Mouse (Mus musculus) heart, postnatal 0 days (tissue): ENCODE data around the gene Tmpo. TPM values are rescaled to one million over a fixed set of nuclear protein-coding genes. Genes with fewer than 3 reads are reported as not detected.

Experiments
- ATAC-seq: fragments of 200-750 bp; cut with Nextera tagmentation; 2 replicates; pipeline ENCODE4 v1.8.0; 2017; ENCODE audit warnings: low read depth, moderate number of reproducible peaks, moderate library complexity; ENCODE audit not compliant: insufficient read depth
- DNase-seq: peaks from one replicate; pipeline ENCODE4 v3.0.0-alpha.2; 2016; ENCODE audit warnings: low spot score
- H3K27ac ChIP-seq: fragments of 300-500 bp; sonication (generic); 2 replicates; pipeline ENCODE4 v1.5.1; 2014; ENCODE audit warnings: low read depth, mild to moderate bottlenecking
- H3K27me3 ChIP-seq: fragments of 300-500 bp; sonication (generic); 2 replicates; pipeline ENCODE4 v1.6.1; 2014; ENCODE audit warnings: low read length, mixed read lengths; ENCODE audit not compliant: control insufficient read depth, insufficient read depth
- H3K36me3 ChIP-seq: fragments of 300-500 bp; sonication (generic); replicated peaks from 2 replicates; pipeline ENCODE4 v1.6.1; 2014; ENCODE audit warnings: low read length, mixed read lengths; ENCODE audit not compliant: control insufficient read depth, insufficient read depth
- H3K4me1 ChIP-seq: fragments of 300-500 bp; sonication (generic); 2 replicates; pipeline ENCODE4 v1.6.1; 2014; ENCODE audit warnings: antibody characterized with exemption; ENCODE audit not compliant: control insufficient read depth, insufficient read depth
- H3K4me2 ChIP-seq: fragments of 300-500 bp; sonication (generic); 2 replicates; pipeline ENCODE4 v1.6.1; 2014; ENCODE audit warnings: low read depth, mild to moderate bottlenecking, low read length, moderate library complexity
- H3K4me3 ChIP-seq: fragments of 300-500 bp; sonication (generic); 2 replicates; pipeline ENCODE4 v1.5.1; 2014; ENCODE audit warnings: low read depth, low read length
- H3K9ac ChIP-seq: fragments of 300-500 bp; sonication (generic); replicated peaks from 2 replicates; pipeline ENCODE4 v1.6.1; 2014; ENCODE audit warnings: low read depth, low read length, mixed read lengths
- H3K9me3 ChIP-seq: fragments of 300-500 bp; sonication (generic); replicated peaks from 2 replicates; pipeline ENCODE4 v1.6.1; 2016; ENCODE audit warnings: low read length; ENCODE audit not compliant: control insufficient read depth
- CTCF ChIP-seq: IDR thresholded peaks from 2 replicates; pipeline ENCODE4 v1.5.1; 2016; ENCODE audit warnings: antibody characterized with exemption, control low read depth, low read depth
- EP300 ChIP-seq: IDR thresholded peaks from 2 replicates; pipeline ENCODE4 v1.6.1; 2016; ENCODE audit warnings: antibody characterized with exemption, low read depth
- WGBS: fragments of 180-500 bp; shearing (Covaris S2); extraction: QIAGEN DNeasy Blood & Tissue Kit; methylation state at CpG from one replicate; pipeline ENCODE4 v1.1.7; 2014; 5-methylcytosine and 5-hydroxymethylcytosine counted together
- polyA plus RNA-seq: library from polyadenylated mRNA; unstranded; fragments of >200 nt; fragmentation: Nextera tagmentation; extraction: Ambion mirVana; gene quantifications from 2 replicates; pipeline ENCODE4 v1.2.1, GENCODE M21; 2015
- total RNA-seq: library from RNA; depleted of rRNA; stranded (reverse); fragments of >200 nt; gene quantifications from 2 replicates; pipeline ENCODE4 v1.2.3, GENCODE M21; 2014; ENCODE audit warnings: low replicate concordance

The Tmpo gene
- total and polyA plus RNA-seq, 2 experiments from 2014 or later, result 61.6 to 114 TPM

- no peak overlapping the region for H3K4me3 ChIP-seq
- H3K27ac ChIP-seq, result no peak overlapping the region
- ATAC-seq (no peak), DNase-seq (no peak)
- 83% methylated on average over 3 of the region's 3 CpGs for WGBS
- no peak overlapping the region for H3K9ac ChIP-seq
- H3K36me3 ChIP-seq, result no peaks in the 10 kb centered on the region
- H3K4me2 ChIP-seq, result no peak overlapping the region
- no peaks in the 10 kb centered on the region for H3K9me3 ChIP-seq
- TF ChIP-seq CTCF (no peak), EP300 (no peak)
- H3K27me3 ChIP-seq, result no peaks in the 10 kb centered on the region
- H3K4me1 ChIP-seq, result no peaks in the 10 kb centered on the region
Measured at GRCm38 (mm10) chr10:91200581-91200980, 19.5 kb upstream of the Tmpo start.

- Histone ChIP-seq H3K4me3 (no peak overlapping the region), H3K36me3 (no peaks in the 10 kb centered on the region), H3K9me3 (no peaks in the 10 kb centered on the region), H3K4me2 (no peak overlapping the region), H3K27me3 (no peaks in the 10 kb centered on the region), H3K4me1 (no peaks in the 10 kb centered on the region), H3K9ac (no peak overlapping the region), H3K27ac (0 out of 2 replicates have a peak overlapping the region, but pooled peaks have one; percentile 3)
- ATAC-seq (no peak), DNase-seq (no peak)
- TF ChIP-seq CTCF (no peak), EP300 (no peak)
- 63% methylated on average over 1 of the region's 1 CpGs for WGBS
Measured at GRCm38 (mm10) chr10:91199238-91199780, 18.2 kb upstream of the Tmpo start.

- no peaks in the 10 kb centered on the region for H3K9me3 ChIP-seq
- ATAC-seq (no peak), DNase-seq (no peak)
- TF ChIP-seq EP300 (no peak), CTCF (no peak)
- no peak overlapping the region for H3K4me2 ChIP-seq
- no peak overlapping the region for H3K9ac ChIP-seq
- WGBS, result 90% methylated on average over 8 of the region's 8 CpGs
- H3K27ac ChIP-seq, result no peak overlapping the region
- H3K27me3 ChIP-seq, result no peaks in the 10 kb centered on the region
- no peaks in the 10 kb centered on the region for H3K4me1 ChIP-seq
- H3K36me3 ChIP-seq, result no peaks in the 10 kb centered on the region
- no peak overlapping the region for H3K4me3 ChIP-seq
Measured at GRCm38 (mm10) chr10:91197704-91198103, 16.6 kb upstream of the Tmpo start.

- Histone ChIP-seq H3K9ac (no peak overlapping the region), H3K4me3 (no peak overlapping the region), H3K27me3 (no peaks in the 10 kb centered on the region), H3K27ac (no peak overlapping the region), H3K9me3 (no peaks in the 10 kb centered on the region), H3K4me2 (no peak overlapping the region), H3K36me3 (no peaks in the 10 kb centered on the region), H3K4me1 (no peaks in the 10 kb centered on the region)
- WGBS, result 85% methylated on average over 1 of the region's 1 CpGs
- TF ChIP-seq CTCF, result no peak
- no peak for TF ChIP-seq EP300
- DNase-seq (no peak), ATAC-seq (no peak)
Measured at GRCm38 (mm10) chr10:91196778-91197177, 15.7 kb upstream of the Tmpo start.

- Histone ChIP-seq H3K36me3 (no peaks in the 10 kb centered on the region), H3K9me3 (no peaks in the 10 kb centered on the region), H3K4me3 (no peak overlapping the region), H3K27me3 (no peaks in the 10 kb centered on the region), H3K9ac (no peak overlapping the region), H3K4me2 (no peak overlapping the region), H3K4me1 (no peaks in the 10 kb centered on the region), H3K27ac (no peak overlapping the region)
- DNase-seq (no peak), ATAC-seq (no peak)
- TF ChIP-seq EP300 (no peak), CTCF (no peak)
- WGBS, result 71% methylated on average over 5 of the region's 5 CpGs
Measured at GRCm38 (mm10) chr10:91195680-91196079, 14.6 kb upstream of the Tmpo start.

- ATAC-seq, result no peak
- no peaks in the 10 kb centered on the region for H3K9me3 ChIP-seq
- 79% methylated on average over 14 of the region's 14 CpGs for WGBS
Measured at GRCm38 (mm10) chr10:91195091-91195490, 14.0 kb upstream of the Tmpo start.

More at GRCm38 (mm10) chr10:91195091-91195490, 14.0 kb upstream of the Tmpo start:
- no peak for DNase-seq
- Histone ChIP-seq H3K9ac (no peak overlapping the region), H3K4me1 (no peaks in the 10 kb centered on the region), H3K4me2 (no peak overlapping the region), H3K36me3 (no peaks in the 10 kb centered on the region), H3K27me3 (no peaks in the 10 kb centered on the region), H3K27ac (no peak overlapping the region), H3K4me3 (no peak overlapping the region)
- no peak for TF ChIP-seq CTCF
- TF ChIP-seq EP300, result no peak
